Mouse (Mus musculus): ENCODE data around the gene Nfic. TPM values are rescaled to one million over a fixed set of nuclear protein-coding genes. Genes with fewer than 3 reads are reported as not detected.

Gene Nfic
- polyA plus RNA-seq, 1 experiment from 2014 or later, result 100.0 TPM

DNA sequence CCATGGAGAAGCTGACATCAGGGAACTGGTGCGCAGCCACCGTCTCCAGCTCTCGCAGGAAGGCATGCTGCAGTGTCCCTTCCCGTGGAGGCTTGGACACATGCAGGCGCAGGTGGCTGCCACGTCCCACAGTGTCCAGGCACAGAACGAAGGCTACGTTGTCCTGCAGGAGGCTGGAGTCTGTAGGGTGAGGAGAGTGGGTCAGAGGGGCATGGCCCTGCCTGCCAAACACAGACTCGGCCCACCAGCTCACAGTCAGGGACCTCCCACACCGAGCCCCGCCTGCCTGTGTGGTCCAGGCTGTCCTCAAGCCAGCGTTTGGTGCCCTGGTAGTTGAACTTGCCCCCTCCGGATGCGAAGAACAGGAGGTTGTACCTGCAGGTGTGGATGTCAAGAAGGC, 34.5 kb upstream of the Nfic start:
- Histone ChIP-seq H3K9ac (ENCODE audit: low read depth, low read length) (no peak overlapping the region), H3K36me3 (ENCODE audit: control insufficient read depth, insufficient read depth, low read length) (peaks cover 74% of the 10 kb centered on the region), H3K4me2 (ENCODE audit: low read depth, low read length) (no peak overlapping the region), H3K27me3 (replicated peaks; ENCODE audit: control insufficient read depth, insufficient read depth, low read length) (no peaks in the 10 kb centered on the region), H3K4me1 (ENCODE audit: control insufficient read depth, insufficient read depth, low read length) (peaks cover 5% of the 10 kb centered on the region), H3K9me3 (ENCODE audit: control insufficient read depth, low read length) (no peaks in the 10 kb centered on the region), H3K4me3 (ENCODE audit: low read depth, low read length) (no peak overlapping the region), H3K27ac (replicated peaks; ENCODE audit: low read depth, low read length) (no peak overlapping the region)
- ATAC-seq (ENCODE audit: low read depth) (no peak), DNase-seq (ENCODE audit: low spot score) (no peak)
- WGBS, result 88% methylated on average over 12 of the region's 14 CpGs

DNA sequence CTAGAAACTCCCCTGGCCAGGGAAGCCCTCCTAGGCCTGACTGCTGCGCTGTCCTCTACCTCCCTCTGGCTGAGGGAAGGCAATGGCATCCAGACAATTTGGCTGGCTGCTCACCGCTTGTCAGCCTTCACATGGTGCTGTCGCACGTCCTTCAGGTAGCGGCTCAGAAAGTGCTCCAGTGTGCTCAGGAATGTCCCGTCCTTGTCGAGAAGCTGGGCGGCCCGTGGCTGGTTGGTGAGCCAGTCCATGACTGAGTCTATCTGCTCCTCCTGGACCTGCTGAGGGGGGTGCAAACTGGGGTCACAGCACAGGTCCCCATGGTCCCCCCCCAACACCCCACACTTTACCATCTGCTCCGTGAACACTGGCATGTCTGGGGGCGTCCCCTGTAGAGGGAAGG, 32.6 kb upstream of the Nfic start:
- WGBS, result 85% methylated on average over 10 of the region's 11 CpGs

DNA sequence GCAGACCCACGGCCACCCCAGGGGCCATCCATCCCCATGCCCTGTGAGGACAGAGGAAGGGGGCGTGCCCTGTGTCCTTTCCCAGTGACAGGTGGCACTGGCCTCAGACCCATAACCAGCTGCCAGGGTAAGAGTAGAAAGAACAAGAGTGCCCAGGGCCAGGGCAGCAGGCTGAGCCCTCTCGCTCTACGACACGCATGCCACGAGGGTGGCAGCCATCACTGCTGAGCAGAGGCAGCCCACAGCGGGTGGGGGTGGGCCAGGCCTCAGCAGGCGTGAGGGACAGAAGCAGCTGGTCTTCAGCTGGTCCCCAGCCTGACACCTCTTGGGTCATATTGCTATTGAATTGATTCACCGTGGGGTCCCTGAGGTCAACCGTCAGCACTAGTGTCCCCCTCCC, 31.1 kb upstream of the Nfic start:
- H3K4me3 ChIP-seq (ENCODE audit: low read depth, low read length), result no peak overlapping the region
- H3K4me1 ChIP-seq (ENCODE audit: control insufficient read depth, insufficient read depth, low read length), result peaks cover 6% of the 10 kb centered on the region; the same call in 1 of the 2 replicates
- DNase-seq (ENCODE audit: low spot score), result no peak
- H3K4me2 ChIP-seq (ENCODE audit: low read depth, low read length), result no peak overlapping the region
- peaks cover 10% of the 10 kb centered on the region for H3K27me3 ChIP-seq (replicated peaks; ENCODE audit: control insufficient read depth, insufficient read depth, low read length)
- H3K27ac ChIP-seq (replicated peaks; ENCODE audit: low read depth, low read length), result no peak overlapping the region
- ATAC-seq (ENCODE audit: low read depth), result no peak
- H3K36me3 ChIP-seq (ENCODE audit: control insufficient read depth, insufficient read depth, low read length), result peaks cover 54% of the 10 kb centered on the region
- no peak overlapping the region for H3K9ac ChIP-seq (ENCODE audit: low read depth, low read length)
- H3K9me3 ChIP-seq (ENCODE audit: control insufficient read depth, low read length), result no peaks in the 10 kb centered on the region
- 87% methylated on average over 10 of the region's 10 CpGs for WGBS

More for the DNA sequence above, 32.6 kb upstream of the Nfic start:
- H3K36me3 ChIP-seq (ENCODE audit: control insufficient read depth, insufficient read depth, low read length), result peaks cover 70% of the 10 kb centered on the region
- no peak overlapping the region for H3K4me2 ChIP-seq (ENCODE audit: low read depth, low read length)
- no peak overlapping the region for H3K4me3 ChIP-seq (ENCODE audit: low read depth, low read length)
- no peaks in the 10 kb centered on the region for H3K9me3 ChIP-seq (ENCODE audit: control insufficient read depth, low read length)
- H3K27me3 ChIP-seq (replicated peaks; ENCODE audit: control insufficient read depth, insufficient read depth, low read length), result no peaks in the 10 kb centered on the region
- no peak overlapping the region for H3K9ac ChIP-seq (ENCODE audit: low read depth, low read length)
- H3K4me1 ChIP-seq (ENCODE audit: control insufficient read depth, insufficient read depth, low read length), result no peaks in the 10 kb centered on the region
- no peak for DNase-seq (ENCODE audit: low spot score)
- H3K27ac ChIP-seq (replicated peaks; ENCODE audit: low read depth, low read length), result no peak overlapping the region
- no peak for ATAC-seq (ENCODE audit: low read depth)

DNA sequence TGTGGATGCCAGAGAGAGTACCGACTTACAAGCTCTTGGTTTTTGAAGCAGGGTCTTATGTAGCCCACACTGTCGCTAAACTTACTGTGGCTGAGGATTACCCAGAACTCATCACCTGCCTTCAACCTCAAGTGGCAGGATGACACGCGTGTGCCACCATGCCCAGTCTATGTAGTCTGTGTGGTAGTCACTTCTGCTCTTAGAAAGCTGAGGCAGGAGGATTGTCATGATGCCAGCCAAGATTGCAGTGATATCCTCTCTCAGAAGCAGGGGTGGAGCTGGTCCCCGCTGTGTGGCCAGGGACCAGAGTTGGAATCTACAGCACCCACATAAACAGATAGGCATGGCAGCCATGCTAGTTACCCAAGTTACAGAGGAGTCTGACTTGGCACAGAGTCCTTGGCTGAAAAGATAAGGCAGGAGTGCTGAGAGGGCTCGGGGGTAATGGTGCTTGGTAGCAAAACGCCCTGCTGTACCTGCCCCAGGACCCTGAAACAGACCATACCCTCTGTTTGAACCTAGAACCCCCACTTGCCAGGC, 30.1 kb upstream of the Nfic start:
- peaks cover 6% of the 10 kb centered on the region; the same call in 1 of the 2 replicates for H3K4me1 ChIP-seq (ENCODE audit: control insufficient read depth, insufficient read depth, low read length)
- H3K27me3 ChIP-seq (replicated peaks; ENCODE audit: control insufficient read depth, insufficient read depth, low read length), result peaks cover 14% of the 10 kb centered on the region
- no peaks in the 10 kb centered on the region for H3K9me3 ChIP-seq (ENCODE audit: control insufficient read depth, low read length)
- DNase-seq (ENCODE audit: low spot score) (no peak), ATAC-seq (ENCODE audit: low read depth) (no peak)
- H3K36me3 ChIP-seq (ENCODE audit: control insufficient read depth, insufficient read depth, low read length), result peaks cover 44% of the 10 kb centered on the region
- H3K27ac ChIP-seq (replicated peaks; ENCODE audit: low read depth, low read length), result no peak overlapping the region
- WGBS, result 79% methylated on average over 7 of the region's 7 CpGs
- H3K4me2 ChIP-seq (ENCODE audit: low read depth, low read length), result no peak overlapping the region
- no peak overlapping the region for H3K9ac ChIP-seq (ENCODE audit: low read depth, low read length)
- no peak overlapping the region for H3K4me3 ChIP-seq (ENCODE audit: low read depth, low read length)

- H3K4me3 ChIP-seq (ENCODE audit: low read depth, low read length), result no peak overlapping the region
- no peak overlapping the region for H3K9ac ChIP-seq (ENCODE audit: low read depth, low read length)
- WGBS, result 22% methylated on average over 2 of the region's 2 CpGs
- peaks cover 14% of the 10 kb centered on the region for H3K27me3 ChIP-seq (replicated peaks; ENCODE audit: control insufficient read depth, insufficient read depth, low read length)
- H3K36me3 ChIP-seq (ENCODE audit: control insufficient read depth, insufficient read depth, low read length), result peaks cover 40% of the 10 kb centered on the region
- no peak overlapping the region for H3K27ac ChIP-seq (replicated peaks; ENCODE audit: low read depth, low read length)
- ATAC-seq (ENCODE audit: low read depth) (no peak), DNase-seq (ENCODE audit: low spot score) (no peak)
- H3K4me2 ChIP-seq (ENCODE audit: low read depth, low read length), result no peak overlapping the region
- H3K9me3 ChIP-seq (ENCODE audit: control insufficient read depth, low read length), result no peaks in the 10 kb centered on the region
- H3K4me1 ChIP-seq (ENCODE audit: control insufficient read depth, insufficient read depth, low read length), result peaks cover 6% of the 10 kb centered on the region; the same call in 1 of the 2 replicates
These were observed 29.6 kb upstream of the Nfic start for GRCm38 (mm10) chr10:81485060-81485449.

DNA sequence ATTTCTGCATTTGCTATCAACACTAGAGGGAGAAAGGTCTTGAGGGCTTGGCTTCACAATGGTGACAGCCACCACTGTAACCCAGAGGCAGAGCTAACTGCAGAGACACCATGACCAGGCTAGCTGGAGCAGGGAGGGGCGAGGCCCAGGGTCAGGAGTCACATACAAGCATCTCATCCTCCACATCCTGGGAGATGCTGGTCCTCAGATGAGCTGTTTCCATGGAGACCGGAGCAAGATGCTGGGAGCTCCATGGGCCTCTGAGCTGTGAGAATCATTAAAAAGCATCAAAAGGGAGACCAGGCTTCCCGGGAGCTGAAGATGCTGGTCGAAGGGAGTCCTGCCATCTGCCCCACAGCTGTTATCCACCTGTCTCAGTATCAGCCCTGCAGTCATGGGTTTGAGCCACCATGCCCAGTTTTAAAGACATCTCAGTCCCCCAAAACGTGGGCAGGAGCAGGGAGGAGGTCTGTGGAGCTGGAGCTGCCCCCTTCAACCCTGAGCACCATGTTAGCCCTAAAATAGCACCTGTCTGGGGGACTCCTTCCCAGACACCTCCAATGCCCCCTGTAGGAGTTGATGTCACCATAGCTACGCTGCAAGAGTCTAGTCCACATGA, 29.1 kb upstream of the Nfic start:
- no peak overlapping the region for H3K27ac ChIP-seq (replicated peaks; ENCODE audit: low read depth, low read length)
- no peak overlapping the region for H3K9ac ChIP-seq (ENCODE audit: low read depth, low read length)
- peaks cover 6% of the 10 kb centered on the region; the same call in 1 of the 2 replicates for H3K4me1 ChIP-seq (ENCODE audit: control insufficient read depth, insufficient read depth, low read length)
- H3K27me3 ChIP-seq (replicated peaks; ENCODE audit: control insufficient read depth, insufficient read depth, low read length), result peaks cover 14% of the 10 kb centered on the region
- WGBS, result 66% methylated on average over 6 of the region's 6 CpGs
- no peak for DNase-seq (ENCODE audit: low spot score)
- H3K4me2 ChIP-seq (ENCODE audit: low read depth, low read length), result no peak overlapping the region
- no peak for ATAC-seq (ENCODE audit: low read depth)
- H3K36me3 ChIP-seq (ENCODE audit: control insufficient read depth, insufficient read depth, low read length), result peaks cover 34% of the 10 kb centered on the region
- H3K9me3 ChIP-seq (ENCODE audit: control insufficient read depth, low read length), result no peaks in the 10 kb centered on the region
- H3K4me3 ChIP-seq (ENCODE audit: low read depth, low read length), result no peak overlapping the region

DNA sequence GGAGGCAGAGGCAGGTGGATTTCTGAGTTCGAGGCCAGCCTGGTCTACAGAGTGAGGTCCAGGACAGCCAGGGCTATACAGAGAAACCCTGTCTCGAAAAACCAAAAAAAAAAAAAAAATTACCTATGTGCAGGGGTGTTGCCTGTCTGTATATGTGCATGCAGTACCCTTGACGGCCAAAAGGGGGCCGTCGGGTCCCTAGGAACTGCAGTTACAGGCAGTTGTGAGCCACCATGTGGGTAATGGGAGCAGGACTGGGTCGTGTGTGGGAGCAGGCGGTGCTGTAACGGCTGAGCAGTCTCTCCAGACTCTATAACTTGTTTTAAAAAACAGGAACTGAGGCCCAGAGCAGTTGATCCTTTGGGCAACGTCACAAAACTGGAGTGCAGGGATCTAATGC, 28.5 kb upstream of the Nfic start:
- Histone ChIP-seq H3K4me3 (ENCODE audit: low read depth, low read length) (no peak overlapping the region), H3K27ac (replicated peaks; ENCODE audit: low read depth, low read length) (no peak overlapping the region), H3K27me3 (replicated peaks; ENCODE audit: control insufficient read depth, insufficient read depth, low read length) (peaks cover 14% of the 10 kb centered on the region), H3K9ac (ENCODE audit: low read depth, low read length) (no peak overlapping the region), H3K9me3 (ENCODE audit: control insufficient read depth, low read length) (no peaks in the 10 kb centered on the region), H3K36me3 (ENCODE audit: control insufficient read depth, insufficient read depth, low read length) (peaks cover 29% of the 10 kb centered on the region), H3K4me1 (ENCODE audit: control insufficient read depth, insufficient read depth, low read length) (peaks cover 6% of the 10 kb centered on the region; the same call in 1 of the 2 replicates), H3K4me2 (ENCODE audit: low read depth, low read length) (no peak overlapping the region)
- DNase-seq (ENCODE audit: low spot score), result no peak
- 23% methylated on average over 9 of the region's 9 CpGs for WGBS
- ATAC-seq (ENCODE audit: low read depth), result no peak

GRCm38 (mm10) chr10:81482533-81482889, 27.1 kb upstream of the Nfic start, which contains the start of gene Celf5:
Celf5 (minus strand) TSS chr10:81482709.
- Histone ChIP-seq H3K27ac (replicated peaks; ENCODE audit: low read depth, low read length) (no peak within 1 kb of the TSS), H3K27me3 (replicated peaks; ENCODE audit: control insufficient read depth, insufficient read depth, low read length) (peaks cover 14% of the 10 kb centered on the region), H3K4me2 (ENCODE audit: low read depth, low read length) (peak within 1 kb of the TSS; percentile 88), H3K4me1 (ENCODE audit: control insufficient read depth, insufficient read depth, low read length) (peaks cover 6% of the 10 kb centered on the region; the same call in 1 of the 2 replicates), H3K36me3 (ENCODE audit: control insufficient read depth, insufficient read depth, low read length) (peaks cover 15% of the 10 kb centered on the region), H3K4me3 (ENCODE audit: low read depth, low read length) (peak within 1 kb of the TSS; percentile 54), H3K9ac (ENCODE audit: low read depth, low read length) (peak within 1 kb of the TSS; percentile 62), H3K9me3 (ENCODE audit: control insufficient read depth, low read length) (no peaks in the 10 kb centered on the region)
- peak; percentile 45 for ATAC-seq (ENCODE audit: low read depth)
- 0% methylated on average over 24 of the region's 36 CpGs for WGBS
- DNase-seq (ENCODE audit: low spot score), result no peak

Measured in embryonic facial prominence, embryonic 14.5 days (tissue).